Mouse (Mus musculus) ES-Bruce4 (cell line): ENCODE measurements around the gene Cntn5.

ENCODE experiments used
- CTCF ChIP-seq: IDR thresholded peaks from one replicate; pipeline ENCODE4 v1.8.1; 2011; ENCODE audit warnings: low read depth, low read length
- EP300 ChIP-seq: IDR thresholded peaks from 2 replicates; pipeline ENCODE4 v1.6.1; 2011; ENCODE audit warnings: low read depth, low read length; ENCODE audit not compliant: insufficient read depth
- POLR2A ChIP-seq: IDR thresholded peaks from one replicate; pipeline ENCODE4 v1.8.1; 2011; ENCODE audit warnings: low read length; ENCODE audit not compliant: insufficient read depth

- no peak for TF ChIP-seq POLR2A
- no peak for TF ChIP-seq CTCF
- TF ChIP-seq EP300: no peak
These were observed 959.7 kb downstream of the Cntn5 start for GRCm38 (mm10) chr9:9944872-9945271.
